Mouse (Mus musculus): ENCODE results near the gene Tmprss6. TPM values are rescaled to one million over a fixed set of nuclear protein-coding genes. Genes with fewer than 3 reads are reported as not detected.

Tmprss6 gene
- 1.0 TPM in 1 of 2 replicates, not detected in the other for total RNA-seq (2015; ENCODE audit: low replicate concordance)
- 0.70 TPM in 1 of 2 replicates, not detected in the other for total RNA-seq (2017; ENCODE audit: low replicate concordance)

DNA sequence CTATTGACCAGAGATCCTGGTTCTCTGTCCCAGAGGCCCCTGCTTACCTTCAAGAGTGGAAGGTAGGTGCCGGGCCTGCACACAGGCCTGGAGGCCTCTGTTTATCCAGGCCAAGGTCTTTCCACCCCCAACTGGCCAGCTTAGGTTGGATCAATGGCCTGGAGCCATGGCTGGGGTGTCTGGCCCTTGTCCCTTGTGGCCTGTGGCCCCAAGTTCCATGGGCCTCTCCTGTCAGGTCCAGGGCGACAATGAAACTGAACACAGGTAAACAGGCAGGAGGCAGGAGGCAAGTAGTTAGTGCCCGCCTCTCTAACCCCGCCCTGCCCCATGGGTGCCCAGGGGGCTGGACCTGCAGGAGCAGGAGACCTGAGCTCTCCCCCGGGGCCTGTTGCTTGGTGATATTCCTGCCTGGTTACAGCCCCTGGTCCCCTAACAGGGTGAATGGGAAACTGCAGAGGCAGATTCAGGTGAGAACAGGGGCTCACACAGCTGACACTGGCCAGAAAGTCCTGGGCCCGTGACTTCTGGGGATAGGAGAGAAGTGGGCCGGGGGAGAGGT lies at the start of gene Tmprss6:
Tmprss6 (minus strand) TSS at position 256 of the 559 bp plus-strand sequence.
- ATAC-seq (replicated peaks; ENCODE audit: low FRiP score, poor library complexity, severe bottlenecking): no peak

GRCm38 (mm10) chr15:78518221-78518620 lies 49.8 kb upstream of the Tmprss6 start:
- no peak for ATAC-seq (replicated peaks; ENCODE audit: low FRiP score, poor library complexity, severe bottlenecking)

GRCm38 (mm10) chr15:78515759-78516158 lies 47.3 kb upstream of the Tmprss6 start:
- no peak for ATAC-seq (replicated peaks; ENCODE audit: low FRiP score, poor library complexity, severe bottlenecking)

- ATAC-seq (replicated peaks; ENCODE audit: low FRiP score, poor library complexity, severe bottlenecking): peak; percentile 79
Observed at GRCm38 (mm10) chr15:78514393-78515146, 46.1 kb upstream of the Tmprss6 start.

- ATAC-seq (replicated peaks; ENCODE audit: low FRiP score, poor library complexity, severe bottlenecking): no peak
Observed at GRCm38 (mm10) chr15:78513019-78513418, 44.6 kb upstream of the Tmprss6 start.

GRCm38 (mm10) chr15:78511951-78512350 lies 43.5 kb upstream of the Tmprss6 start:
- ATAC-seq (replicated peaks; ENCODE audit: low FRiP score, poor library complexity, severe bottlenecking): no peak

GRCm38 (mm10) chr15:78510736-78511135 lies 42.3 kb upstream of the Tmprss6 start:
- ATAC-seq (replicated peaks; ENCODE audit: low FRiP score, poor library complexity, severe bottlenecking): no peak

DNA sequence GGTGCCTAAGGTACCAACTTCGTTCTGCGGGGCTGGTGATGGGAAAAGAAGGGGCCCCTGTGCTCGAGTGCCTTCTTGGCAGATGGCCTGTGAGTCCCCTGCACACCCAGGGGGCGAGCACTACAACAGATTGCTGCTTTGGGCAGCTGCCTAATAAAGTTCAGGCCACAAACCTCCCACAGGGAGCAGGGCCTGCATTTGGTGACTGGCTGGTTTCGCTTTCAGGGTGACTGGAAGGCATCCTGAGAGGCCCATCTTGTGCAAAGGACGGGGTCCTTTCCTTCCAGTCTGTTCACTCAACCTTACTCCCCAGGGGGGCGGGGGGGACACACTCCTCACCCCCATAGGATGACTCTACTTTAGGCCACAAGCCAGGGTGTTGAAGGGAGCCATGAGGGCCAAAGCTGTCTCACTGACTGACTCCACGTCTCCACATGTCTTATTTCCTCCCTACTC lies 41.7 kb upstream of the Tmprss6 start:
- ATAC-seq (replicated peaks; ENCODE audit: low FRiP score, poor library complexity, severe bottlenecking): no peak

GRCm38 (mm10) chr15:78509297-78509899 lies 41.0 kb upstream of the Tmprss6 start:
- ATAC-seq (replicated peaks; ENCODE audit: low FRiP score, poor library complexity, severe bottlenecking): no peak

- ATAC-seq (replicated peaks; ENCODE audit: low FRiP score, poor library complexity, severe bottlenecking): no peak
Observed at GRCm38 (mm10) chr15:78508443-78508842, 40.0 kb upstream of the Tmprss6 start.

DNA sequence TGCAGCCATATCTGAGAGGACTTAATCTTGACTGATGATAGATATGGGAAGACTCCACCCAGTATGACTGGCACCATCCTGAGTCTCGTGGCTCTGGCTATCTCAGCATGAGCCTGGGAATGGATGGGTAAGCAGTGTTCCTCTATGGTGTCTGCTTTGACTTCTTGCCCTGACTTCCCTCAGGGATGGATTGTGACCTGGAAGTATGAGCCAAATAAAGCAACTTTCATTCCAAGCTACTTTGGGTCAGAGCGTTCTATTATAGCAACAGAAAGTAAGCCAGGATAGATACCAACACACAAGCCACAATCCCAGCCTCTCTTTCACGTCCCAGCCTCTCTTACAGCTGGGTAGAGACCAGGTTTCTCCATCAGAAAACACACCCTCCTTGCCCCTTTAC lies 37.1 kb upstream of the Tmprss6 start:
- ATAC-seq (replicated peaks; ENCODE audit: low FRiP score, poor library complexity, severe bottlenecking): no peak

- no peak for ATAC-seq (replicated peaks; ENCODE audit: low FRiP score, poor library complexity, severe bottlenecking)
Observed at GRCm38 (mm10) chr15:78504816-78505215, 36.4 kb upstream of the Tmprss6 start.

DNA sequence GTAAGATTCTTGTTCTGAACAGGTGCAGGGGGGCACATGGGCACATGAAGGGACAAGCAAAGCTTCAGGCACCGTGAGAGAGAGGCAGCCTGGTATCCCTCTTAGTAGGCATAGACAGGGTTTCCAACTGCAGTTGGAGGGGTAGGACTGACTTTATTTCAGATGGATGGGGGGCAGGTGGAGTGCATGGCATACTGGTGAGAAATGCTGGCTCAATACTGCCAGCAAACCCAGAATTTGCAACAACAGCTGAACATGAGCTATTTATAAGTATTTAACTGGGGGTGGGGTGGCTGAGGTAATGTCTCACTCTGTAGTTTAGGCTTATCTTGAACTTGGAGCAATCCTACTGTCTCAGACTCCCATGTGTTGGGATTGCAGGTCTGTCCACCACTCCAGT lies 35.6 kb upstream of the Tmprss6 start:
- ATAC-seq (replicated peaks; ENCODE audit: low FRiP score, poor library complexity, severe bottlenecking): no peak

DNA sequence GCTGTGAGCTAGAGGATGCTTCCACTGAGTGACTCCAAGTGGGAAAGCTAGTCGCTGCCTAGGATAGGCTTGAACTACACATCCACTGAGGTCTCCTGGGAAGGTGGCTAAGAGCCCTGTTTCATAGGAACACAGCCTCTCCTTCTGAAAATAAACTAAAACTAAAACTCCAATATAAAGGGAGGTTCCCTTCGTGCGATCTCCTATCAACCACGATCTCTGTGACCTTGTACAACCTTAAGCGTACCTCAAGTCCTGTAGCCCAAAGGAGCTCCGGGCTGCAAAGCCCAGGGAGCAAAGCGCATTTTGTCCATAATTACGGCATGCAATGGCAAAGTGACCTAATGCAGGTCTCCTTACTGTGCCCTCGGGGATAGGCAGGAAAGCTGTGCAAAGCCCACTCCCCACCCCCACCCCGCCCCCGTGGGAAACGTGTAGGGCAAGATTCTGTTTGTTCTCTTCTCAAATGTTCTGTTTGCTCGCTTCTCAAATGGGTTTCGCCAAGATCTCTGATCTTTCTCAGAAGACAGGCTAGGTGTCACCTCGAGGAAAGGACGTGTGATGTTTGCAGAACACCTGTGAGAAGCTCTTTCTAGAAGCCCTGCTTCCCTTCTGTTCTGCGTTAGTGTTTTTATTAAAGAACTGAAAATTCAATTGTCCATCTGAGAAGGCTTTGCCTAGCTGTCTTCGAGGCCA lies 34.2 kb upstream of the Tmprss6 start:
- ATAC-seq (replicated peaks; ENCODE audit: low FRiP score, poor library complexity, severe bottlenecking): no peak

GRCm38 (mm10) chr15:78494968-78495406 lies 26.6 kb upstream of the Tmprss6 start, which contains the start of gene Il2rb:
Il2rb (minus strand) TSS chr15:78495271.
- no peak for ATAC-seq (replicated peaks; ENCODE audit: low FRiP score, poor library complexity, severe bottlenecking)

DNA sequence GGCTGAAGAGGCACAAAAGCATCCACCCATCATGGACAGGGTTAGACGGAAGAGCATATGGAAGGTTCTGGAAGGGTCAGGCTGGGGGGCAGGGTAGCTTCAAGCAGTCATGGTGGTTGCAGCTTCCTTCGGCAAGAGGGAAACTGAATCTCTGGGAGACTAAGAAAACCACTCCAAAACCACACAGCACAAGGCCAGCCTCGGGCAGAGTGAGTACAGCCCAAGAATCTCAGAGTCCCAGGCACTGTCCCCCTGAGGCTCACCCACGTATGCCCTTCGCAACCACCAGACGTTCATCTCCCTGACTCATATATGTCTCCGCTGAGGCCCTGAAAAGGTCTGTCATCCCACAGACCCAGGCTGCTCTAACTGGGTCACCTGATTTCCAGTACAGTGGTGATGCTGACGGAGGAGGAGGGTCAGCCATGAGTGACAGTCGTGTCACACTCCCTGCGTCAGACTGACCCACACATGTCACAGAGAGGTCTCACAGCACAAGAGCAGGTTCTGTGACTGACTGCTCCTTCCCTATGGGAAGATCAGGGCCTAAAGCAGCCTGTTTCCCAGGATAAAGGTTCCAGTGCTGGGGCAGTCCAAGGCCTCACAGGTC lies 25.1 kb upstream of the Tmprss6 start:
- ATAC-seq (replicated peaks; ENCODE audit: low FRiP score, poor library complexity, severe bottlenecking): no peak

GRCm38 (mm10) chr15:78491301-78491700 lies 22.9 kb upstream of the Tmprss6 start:
- ATAC-seq (replicated peaks; ENCODE audit: low FRiP score, poor library complexity, severe bottlenecking): no peak

- ATAC-seq (replicated peaks; ENCODE audit: low FRiP score, poor library complexity, severe bottlenecking): no peak
Observed at GRCm38 (mm10) chr15:78489906-78490305, 21.5 kb upstream of the Tmprss6 start.

GRCm38 (mm10) chr15:78489248-78489647 lies 20.8 kb upstream of the Tmprss6 start:
- no peak for ATAC-seq (replicated peaks; ENCODE audit: low FRiP score, poor library complexity, severe bottlenecking)

DNA sequence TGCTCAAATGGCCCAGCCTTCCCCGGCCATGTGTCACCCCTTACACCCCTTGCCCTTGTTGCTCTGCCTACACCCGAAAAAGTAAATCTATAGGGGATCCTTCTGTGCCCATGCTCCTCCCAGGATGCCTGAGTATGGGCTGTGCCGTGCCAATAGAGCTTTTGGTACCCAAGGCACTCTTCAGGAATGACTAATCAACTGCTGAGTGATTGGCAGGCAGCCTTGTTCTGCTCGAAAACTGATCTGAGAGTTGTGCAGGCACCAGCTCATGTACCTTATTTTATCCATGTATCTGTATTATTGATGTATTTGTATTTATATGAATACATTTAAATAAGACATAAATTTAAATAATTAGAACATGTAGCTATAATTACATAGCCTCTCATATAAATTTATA lies 18.6 kb upstream of the Tmprss6 start:
- no peak for ATAC-seq (replicated peaks; ENCODE audit: low FRiP score, poor library complexity, severe bottlenecking)

Data from erythroblast, adult 5-6 weeks (primary cell).